Mouse (Mus musculus) forebrain, embryonic 16.5 days (tissue): ENCODE measurements around the gene Plod1. TPM values are rescaled to one million over a fixed set of nuclear protein-coding genes. Genes with fewer than 3 reads are reported as not detected.
A peak's percentile ranks its signal among the peaks of the same experiment; 100 is the strongest.

ENCODE experiments used
- ATAC-seq: fragments of 200-750 bp; cut with Nextera tagmentation; 2 replicates; pipeline ENCODE4 v1.8.0; 2017; ENCODE audit warnings: mild to moderate bottlenecking, moderate library complexity
- H3K27ac ChIP-seq: fragments of 300-500 bp; sonication (generic); 2 replicates; pipeline ENCODE4 v1.5.1; 2014; ENCODE audit warnings: low read length, control low read depth
- H3K27me3 ChIP-seq: fragments of 300-500 bp; sonication (generic); replicated peaks from 2 replicates; pipeline ENCODE4 v1.6.1; 2014; ENCODE audit warnings: low read length; ENCODE audit not compliant: control insufficient read depth, insufficient read depth
- H3K36me3 ChIP-seq: fragments of 300-500 bp; sonication (generic); 2 replicates; pipeline ENCODE4 v1.6.1; 2014; ENCODE audit not compliant: control insufficient read depth, insufficient read depth
- H3K4me1 ChIP-seq: fragments of 300-500 bp; sonication (generic); replicated peaks from 2 replicates; pipeline ENCODE4 v1.6.1; 2014; ENCODE audit warnings: low read length; ENCODE audit not compliant: control insufficient read depth, insufficient read depth
- H3K4me2 ChIP-seq: fragments of 300-500 bp; sonication (generic); 2 replicates; pipeline ENCODE4 v1.6.1; 2014; ENCODE audit warnings: mild to moderate bottlenecking, low read length, control low read depth
- H3K4me3 ChIP-seq: fragments of 300-500 bp; sonication (generic); replicated peaks from 2 replicates; pipeline ENCODE4 v1.5.1; 2014; ENCODE audit warnings: mild to moderate bottlenecking, low read length, control low read depth
- H3K9ac ChIP-seq: fragments of 300-500 bp; sonication (generic); replicated peaks from 2 replicates; pipeline ENCODE4 v1.6.1; 2014; ENCODE audit warnings: low read depth, low read length, control low read depth
- H3K9me3 ChIP-seq: fragments of 300-500 bp; sonication (generic); 2 replicates; pipeline ENCODE4 v1.6.1; 2016; ENCODE audit warnings: low read length; ENCODE audit not compliant: control insufficient read depth
- WGBS: fragments of 180-500 bp; shearing (Covaris S2); extraction: QIAGEN DNeasy Blood & Tissue Kit; methylation state at CpG from one replicate; pipeline ENCODE4 v1.1.7; 2014; 5-methylcytosine and 5-hydroxymethylcytosine counted together
- polyA plus RNA-seq: library from polyadenylated mRNA; unstranded; fragments of >200 nt; fragmentation: Nextera tagmentation; extraction: Ambion mirVana; gene quantifications from 2 replicates; pipeline ENCODE4 v1.2.1, GENCODE M21; 2015

Gene Plod1
- polyA plus RNA-seq, 1 experiment from 2014 or later = 16.3 TPM

DNA sequence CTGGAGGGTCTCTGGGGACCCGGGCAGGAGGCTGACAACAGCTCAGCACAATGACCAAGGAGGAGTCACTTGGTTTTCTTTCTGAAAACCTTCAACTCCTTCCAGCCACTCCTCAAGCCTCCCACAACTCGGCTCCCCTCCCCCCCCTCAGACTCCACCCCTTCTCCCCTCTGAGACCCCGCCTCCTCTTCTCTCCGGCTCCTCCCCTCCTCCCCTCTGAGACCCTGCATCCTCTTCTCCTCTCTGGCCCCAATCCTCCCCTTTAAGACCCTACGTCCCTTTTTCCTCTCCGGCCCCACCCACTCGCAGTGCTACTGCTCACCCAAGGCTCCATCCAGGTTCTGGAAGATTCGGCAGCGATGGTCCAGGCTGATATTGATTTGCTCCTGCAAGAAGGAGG is 8.4 kb downstream of the Plod1 start:
- Histone ChIP-seq H3K36me3 (no peaks in the 10 kb centered on the region), H3K27me3 (no peaks in the 10 kb centered on the region), H3K4me3 (no peak overlapping the region), H3K9ac (no peak overlapping the region), H3K27ac (no peak overlapping the region), H3K4me2 (no peak overlapping the region), H3K9me3 (no peaks in the 10 kb centered on the region), H3K4me1 (no peaks in the 10 kb centered on the region)
- no peak for ATAC-seq
- WGBS = 13% methylated on average over 9 of the region's 9 CpGs

DNA sequence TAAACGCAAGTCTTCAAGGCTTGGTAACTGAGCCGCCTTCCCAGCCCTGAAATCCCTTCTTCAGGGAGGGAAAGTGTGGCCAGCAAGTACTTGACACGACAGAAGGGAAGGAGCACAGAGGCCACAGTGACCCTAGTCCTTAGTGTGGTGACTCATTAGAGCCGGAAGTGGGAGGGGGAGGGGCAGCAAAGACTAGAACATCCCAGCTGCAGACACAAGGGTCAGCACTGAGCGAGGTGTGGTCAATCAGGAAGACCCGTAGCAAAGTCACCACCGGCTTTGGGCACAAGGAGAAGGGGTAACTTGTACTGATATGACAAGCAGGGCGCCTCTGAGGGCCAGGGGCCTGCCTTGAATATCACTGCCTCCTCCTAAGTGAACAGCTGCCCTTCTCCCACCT is 8.9 kb downstream of the Plod1 start:
- Histone ChIP-seq H3K9ac (no peak overlapping the region), H3K4me2 (no peak overlapping the region), H3K4me1 (no peaks in the 10 kb centered on the region), H3K36me3 (no peaks in the 10 kb centered on the region), H3K9me3 (no peaks in the 10 kb centered on the region), H3K27ac (no peak overlapping the region), H3K27me3 (no peaks in the 10 kb centered on the region), H3K4me3 (no peak overlapping the region)
- ATAC-seq = no peak
- WGBS = 53% methylated on average over 8 of the region's 8 CpGs

DNA sequence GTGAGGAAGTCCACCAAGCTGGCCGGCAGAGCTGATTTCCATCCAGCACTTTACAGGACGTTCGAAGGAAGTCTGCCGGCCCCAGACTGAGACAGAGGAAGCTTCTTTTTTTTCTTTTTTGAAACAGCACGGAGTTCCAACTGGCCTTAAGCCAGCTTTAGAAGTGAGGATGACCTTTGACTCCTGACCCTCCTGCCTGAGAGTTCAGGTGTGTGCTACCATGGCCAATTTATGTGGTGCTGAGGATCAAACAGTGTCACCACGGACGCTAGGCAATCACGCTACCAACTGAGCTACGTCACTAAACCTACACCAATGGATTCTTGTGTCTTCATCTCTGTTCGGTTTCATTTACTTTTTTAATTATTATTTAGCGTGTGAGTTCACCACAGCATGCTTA is 14.2 kb downstream of the Plod1 start:
- WGBS = 83% methylated on average over 11 of the region's 11 CpGs
- Histone ChIP-seq H3K4me3 (no peak overlapping the region), H3K27me3 (no peaks in the 10 kb centered on the region), H3K9ac (no peak overlapping the region), H3K27ac (no peak overlapping the region), H3K36me3 (no peaks in the 10 kb centered on the region), H3K4me1 (no peaks in the 10 kb centered on the region), H3K9me3 (no peaks in the 10 kb centered on the region), H3K4me2 (no peak overlapping the region)
- ATAC-seq = no peak

DNA sequence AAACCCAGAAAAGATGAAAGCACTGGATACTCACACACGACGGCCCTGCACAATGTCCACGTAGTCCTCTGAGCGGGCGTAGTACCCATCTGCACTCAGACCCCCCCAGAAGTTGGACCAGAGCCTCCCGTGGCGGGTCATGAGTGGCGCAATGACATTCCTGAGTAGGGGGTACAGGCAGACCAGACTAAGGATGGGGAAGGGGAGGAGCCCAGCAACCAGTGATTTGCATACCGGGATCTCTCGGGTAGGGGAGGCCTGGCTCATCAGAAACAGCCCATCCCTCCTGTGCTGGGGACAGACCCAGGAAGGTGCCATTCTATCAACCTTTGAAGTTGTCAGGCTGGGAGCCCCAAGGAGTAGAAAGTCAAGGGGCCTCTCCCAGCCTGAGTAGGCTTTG is 15.6 kb downstream of the Plod1 start:
- no peaks in the 10 kb centered on the region for H3K36me3 ChIP-seq
- no peak overlapping the region for H3K27ac ChIP-seq
- H3K4me3 ChIP-seq = no peak overlapping the region
- no peak overlapping the region for H3K4me2 ChIP-seq
- H3K27me3 ChIP-seq = no peaks in the 10 kb centered on the region
- no peak for ATAC-seq
- WGBS = 27% methylated on average over 10 of the region's 10 CpGs
- no peaks in the 10 kb centered on the region for H3K4me1 ChIP-seq
- no peak overlapping the region for H3K9ac ChIP-seq
- no peaks in the 10 kb centered on the region for H3K9me3 ChIP-seq

DNA sequence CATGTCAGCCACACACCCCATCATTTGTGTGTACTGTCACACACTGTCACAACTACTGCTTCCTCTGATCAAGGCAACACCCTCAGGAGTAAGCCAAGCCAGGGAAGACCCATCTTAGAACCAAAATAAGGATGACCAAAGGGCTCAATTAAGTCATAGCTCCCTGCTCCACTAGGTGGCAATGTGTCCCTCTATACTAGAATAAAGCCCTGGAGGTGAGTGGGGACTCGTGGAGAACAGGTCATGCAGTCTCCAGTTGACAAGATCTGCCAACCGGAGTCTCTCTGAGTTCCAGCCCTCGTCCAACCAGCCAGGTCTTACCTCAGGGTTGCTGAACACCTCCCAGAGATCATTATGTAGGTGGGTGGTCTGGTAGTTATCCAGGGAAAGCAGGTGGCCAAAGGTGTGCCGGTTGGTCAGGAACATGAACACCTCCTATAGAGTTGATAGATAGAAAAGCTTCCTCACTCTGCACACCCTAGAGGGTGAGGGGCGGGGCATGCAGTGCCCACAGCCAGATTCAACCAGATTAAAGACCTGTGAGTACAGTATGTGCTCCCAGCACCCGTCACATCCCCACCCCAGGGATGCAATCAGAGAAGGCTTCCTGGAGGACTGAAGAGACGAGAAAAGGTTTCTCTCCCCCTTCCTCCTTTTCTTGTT is 18.0 kb downstream of the Plod1 start:
- Histone ChIP-seq H3K36me3 (no peaks in the 10 kb centered on the region), H3K4me1 (no peaks in the 10 kb centered on the region), H3K27ac (no peak overlapping the region), H3K4me3 (no peak overlapping the region), H3K9me3 (no peaks in the 10 kb centered on the region), H3K27me3 (no peaks in the 10 kb centered on the region), H3K9ac (no peak overlapping the region), H3K4me2 (no peak overlapping the region)
- WGBS = 66% methylated on average over 7 of the region's 7 CpGs
- ATAC-seq = 0 out of 2 replicates have a peak, but pooled peaks have one; percentile 28

DNA sequence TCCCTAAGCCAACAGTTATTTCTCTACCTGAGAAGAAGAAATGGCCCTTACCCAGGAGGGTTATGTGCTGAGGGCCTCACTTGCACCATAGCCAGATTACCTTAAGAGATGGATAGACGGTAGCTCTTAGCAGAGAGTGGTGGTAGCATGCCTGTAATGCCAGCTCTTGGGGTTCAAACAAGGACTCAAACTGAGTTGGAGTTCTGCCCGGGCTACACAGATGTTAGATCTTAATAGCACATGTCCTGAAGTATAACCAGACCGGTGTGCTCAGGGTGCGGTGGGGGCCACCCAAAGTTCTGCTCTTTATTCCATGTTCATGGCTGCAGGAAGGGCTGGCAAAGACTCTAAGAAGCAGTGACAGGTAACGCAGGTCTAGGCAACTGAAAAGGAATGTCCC is 27.1 kb downstream of the Plod1 start:
- no peak for ATAC-seq
- Histone ChIP-seq H3K9ac (no peak overlapping the region), H3K4me1 (peaks cover 3% of the 10 kb centered on the region; the same call in 1 of the 2 replicates), H3K4me2 (no peak overlapping the region), H3K36me3 (no peaks in the 10 kb centered on the region), H3K27me3 (no peaks in the 10 kb centered on the region), H3K4me3 (no peak overlapping the region), H3K9me3 (no peaks in the 10 kb centered on the region), H3K27ac (no peak overlapping the region)
- 92% methylated on average over 5 of the region's 5 CpGs for WGBS

DNA sequence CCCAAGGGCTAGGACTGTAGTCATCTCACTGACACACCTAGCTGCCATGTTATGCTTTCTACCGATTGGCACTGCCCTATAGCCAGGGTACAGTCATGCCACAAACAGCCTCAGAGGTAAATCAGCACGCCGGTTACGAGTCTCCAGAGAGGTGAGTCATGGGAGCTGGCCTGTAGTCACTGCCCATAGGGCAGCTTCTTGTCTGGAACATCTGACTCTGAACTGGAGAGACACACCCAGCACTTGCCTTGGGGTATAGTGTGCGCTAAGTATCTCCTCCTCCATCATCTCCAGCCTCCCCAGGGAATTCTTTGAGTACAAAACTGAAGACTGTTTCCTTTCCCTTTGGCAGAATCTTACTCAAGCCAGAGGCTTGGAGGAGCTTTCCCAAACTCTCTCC is 30.3 kb downstream of the Plod1 start:
- no peak for ATAC-seq
- Histone ChIP-seq H3K9ac (no peak overlapping the region), H3K4me1 (peaks cover 10% of the 10 kb centered on the region), H3K4me3 (no peak overlapping the region), H3K27me3 (no peaks in the 10 kb centered on the region), H3K4me2 (no peak overlapping the region), H3K36me3 (no peaks in the 10 kb centered on the region), H3K9me3 (no peaks in the 10 kb centered on the region), H3K27ac (no peak overlapping the region)
- WGBS = 88% methylated on average over 5 of the region's 5 CpGs

DNA sequence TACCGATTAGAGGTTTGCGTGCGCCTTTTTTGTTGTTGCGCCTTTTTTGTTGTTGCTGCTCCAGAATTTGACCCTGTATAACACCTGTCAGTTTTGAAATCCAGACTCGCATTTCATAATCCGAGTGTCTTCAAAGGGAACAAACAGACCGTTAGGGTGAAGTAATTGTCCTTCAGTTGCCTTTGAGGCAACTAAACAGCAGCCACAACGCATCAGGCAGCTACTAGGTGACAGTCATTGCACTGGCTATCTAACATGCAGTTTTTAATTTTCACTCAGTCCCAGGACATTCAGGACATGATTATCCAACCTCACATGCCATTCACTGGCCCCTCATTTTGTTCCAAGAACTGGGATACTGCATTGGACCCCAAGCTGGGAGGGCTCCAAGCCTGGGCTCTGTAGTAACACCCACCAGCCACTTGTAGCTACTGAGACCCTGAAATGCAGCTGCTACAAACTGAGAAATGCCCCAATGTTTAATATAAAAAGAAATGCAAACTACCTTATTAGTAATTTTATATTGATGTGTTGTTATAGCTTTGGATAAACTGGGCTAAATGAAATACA is 31.4 kb downstream of the Plod1 start:
- 0% methylated on average over 8 of the region's 8 CpGs for WGBS
- peak overlapping the region; percentile 86 for H3K4me3 ChIP-seq

DNA sequence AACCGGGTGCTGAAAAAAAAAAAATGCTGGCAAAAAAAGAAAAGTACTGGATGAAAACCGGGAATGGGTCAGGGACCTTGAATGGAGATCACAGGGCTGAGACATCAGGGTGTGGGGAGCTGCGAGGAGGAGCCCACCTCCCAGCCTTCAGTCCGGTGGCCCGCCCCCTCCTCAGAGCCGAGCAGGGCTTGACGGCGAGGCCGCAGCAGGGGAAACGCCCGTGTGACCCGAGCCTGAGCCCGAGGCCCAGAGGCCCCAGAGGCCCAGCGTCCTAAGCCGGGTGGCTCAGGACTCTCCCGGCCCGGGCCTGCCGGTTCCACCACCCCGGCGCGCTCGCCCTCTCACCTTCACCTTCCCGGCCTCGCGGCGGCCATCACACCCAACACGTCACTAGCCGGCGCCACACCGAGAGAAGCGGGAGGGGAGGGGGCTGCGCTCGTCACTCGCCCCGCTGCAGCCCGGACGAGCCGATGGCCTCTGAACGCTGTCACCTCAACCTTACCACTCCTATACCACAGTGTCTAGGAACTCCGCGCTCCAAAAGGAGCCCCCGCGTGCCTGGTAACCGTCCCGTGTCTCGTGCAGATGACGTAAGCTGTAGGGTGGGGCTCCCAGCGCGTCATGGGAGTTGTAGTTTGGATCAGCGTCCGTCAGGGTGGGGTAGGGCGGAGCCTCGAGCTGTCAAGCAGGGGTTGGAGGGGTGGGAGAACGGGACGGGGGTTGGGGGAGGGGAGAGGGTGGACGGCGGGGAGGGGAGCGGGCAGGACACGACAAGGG is 32.1 kb downstream of the Plod1 start, which contains the start of gene Mfn2:
Gene Mfn2 (minus strand): TSS at position 392 of the 777 bp plus-strand sequence.
- ATAC-seq = peak; percentile 94

More for the DNA sequence above, 31.4 kb downstream of the Plod1 start:
- peaks cover 10% of the 10 kb centered on the region for H3K4me1 ChIP-seq
- no peaks in the 10 kb centered on the region for H3K27me3 ChIP-seq
- H3K36me3 ChIP-seq = peaks cover 4% of the 10 kb centered on the region; the same call in 1 of the 2 replicates
- peak; percentile 23; the same call in 1 of the 2 replicates for ATAC-seq
- peak overlapping the region; percentile 56 for H3K4me2 ChIP-seq
- peak overlapping the region; percentile 85 for H3K9ac ChIP-seq
- peak overlapping the region; percentile 6; the same call in 1 of the 2 replicates for H3K27ac ChIP-seq
- H3K9me3 ChIP-seq = no peaks in the 10 kb centered on the region

More for the DNA sequence above, 32.1 kb downstream of the Plod1 start, which contains the start of gene Mfn2:
- no peaks in the 10 kb centered on the region for H3K27me3 ChIP-seq
- H3K4me2 ChIP-seq = peak within 1 kb of the TSS; percentile 63
- peak within 1 kb of the TSS; percentile 82 for H3K27ac ChIP-seq
- H3K4me1 ChIP-seq = peaks cover 10% of the 10 kb centered on the region
- H3K36me3 ChIP-seq = peaks cover 6% of the 10 kb centered on the region
- peak within 1 kb of the TSS; percentile 86 for H3K4me3 ChIP-seq
- peak within 1 kb of the TSS; percentile 85 for H3K9ac ChIP-seq
- under 1% methylated on average over 59 of the region's 59 CpGs for WGBS
- H3K9me3 ChIP-seq = no peaks in the 10 kb centered on the region
